Mouse (Mus musculus): ENCODE measurements around the gene Sms. TPM values are rescaled to one million over a fixed set of nuclear protein-coding genes. Genes with fewer than 3 reads are reported as not detected.

Sms gene
- polyA plus RNA-seq (2016; fragmentation: Nextera tagmentation; extraction: Ambion mirVana) = 62.9 and 69.5 TPM in 2 replicates

DNA sequence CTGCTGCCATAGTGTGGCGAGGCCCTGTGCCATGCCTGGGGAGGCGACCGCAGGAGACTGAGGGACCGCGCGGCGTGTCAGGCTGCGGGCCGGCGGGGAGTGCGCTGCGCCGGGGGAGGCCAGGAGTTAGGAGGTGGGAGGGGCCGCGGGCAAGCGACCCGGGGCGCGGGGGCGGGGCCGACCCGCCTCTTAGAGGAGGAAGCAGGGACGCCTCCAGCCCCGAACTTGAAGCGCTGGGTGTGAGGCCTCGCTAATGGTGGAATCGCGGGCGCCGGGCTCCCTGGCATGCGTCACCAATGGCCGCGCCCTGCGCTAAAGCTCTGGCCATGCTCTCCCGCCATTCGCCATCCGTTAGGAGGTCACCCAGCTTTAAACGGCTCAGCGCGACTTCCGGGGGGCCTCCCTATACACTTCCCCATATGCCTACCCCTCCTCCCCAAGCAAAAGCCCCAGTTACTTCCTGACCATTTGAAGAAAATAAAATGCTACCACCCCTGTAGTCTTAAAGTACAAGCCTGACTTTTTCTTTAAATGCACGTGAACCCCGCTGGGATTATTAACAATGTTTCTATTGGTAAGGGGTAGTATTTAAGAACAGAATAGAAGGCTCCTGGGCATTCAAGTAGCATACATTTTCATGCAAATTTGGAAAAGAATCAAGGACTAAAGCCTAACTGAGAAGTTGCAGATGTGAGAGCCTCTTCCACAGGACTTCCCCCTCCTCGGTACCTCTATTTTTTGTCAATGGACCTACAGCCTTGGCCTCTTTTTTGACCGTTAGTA is at the start of gene Sms:
Sms (minus strand) TSS at position 344 of the 783 bp plus-strand sequence.
- peak; percentile 85 for DNase-seq (ENCODE audit: low spot score)
- no peaks in the 10 kb centered on the region for H3K36me3 ChIP-seq
- peak within 1 kb of the TSS; percentile 93 for H3K27ac ChIP-seq
- peak within 1 kb of the TSS; percentile 70 for H3K4me3 ChIP-seq
- peaks cover 10% of the 10 kb centered on the region; the same call in 1 of the 2 replicates for H3K27me3 ChIP-seq (ENCODE audit: insufficient read depth, poor library complexity, severe bottlenecking)
- no peaks in the 10 kb centered on the region for H3K9me3 ChIP-seq
- H3K4me1 ChIP-seq = no peaks in the 10 kb centered on the region
- 21% methylated on average over 45 of the region's 45 CpGs for WGBS

GRCm38 (mm10) chrX:157506400-157506799 is 14.3 kb upstream of the Sms start:
- WGBS = 62% methylated on average over 5 of the region's 5 CpGs

GRCm38 (mm10) chrX:157504506-157504905 is 12.4 kb upstream of the Sms start:
- Histone ChIP-seq H3K4me1 (no peaks in the 10 kb centered on the region), H3K27ac (no peak overlapping the region), H3K4me3 (no peak overlapping the region), H3K9me3 (no peaks in the 10 kb centered on the region), H3K27me3 (ENCODE audit: insufficient read depth, poor library complexity, severe bottlenecking) (no peaks in the 10 kb centered on the region), H3K36me3 (no peaks in the 10 kb centered on the region)
- no peak for DNase-seq (ENCODE audit: low spot score)
- 56% methylated on average over 1 of the region's 1 CpGs for WGBS

More at GRCm38 (mm10) chrX:157506400-157506799, 14.3 kb upstream of the Sms start:
- Histone ChIP-seq H3K9me3 (no peaks in the 10 kb centered on the region), H3K27me3 (ENCODE audit: insufficient read depth, poor library complexity, severe bottlenecking) (no peaks in the 10 kb centered on the region), H3K27ac (no peak overlapping the region), H3K36me3 (no peaks in the 10 kb centered on the region), H3K4me3 (no peak overlapping the region), H3K4me1 (no peaks in the 10 kb centered on the region)
- DNase-seq (ENCODE audit: low spot score) = no peak

DNA sequence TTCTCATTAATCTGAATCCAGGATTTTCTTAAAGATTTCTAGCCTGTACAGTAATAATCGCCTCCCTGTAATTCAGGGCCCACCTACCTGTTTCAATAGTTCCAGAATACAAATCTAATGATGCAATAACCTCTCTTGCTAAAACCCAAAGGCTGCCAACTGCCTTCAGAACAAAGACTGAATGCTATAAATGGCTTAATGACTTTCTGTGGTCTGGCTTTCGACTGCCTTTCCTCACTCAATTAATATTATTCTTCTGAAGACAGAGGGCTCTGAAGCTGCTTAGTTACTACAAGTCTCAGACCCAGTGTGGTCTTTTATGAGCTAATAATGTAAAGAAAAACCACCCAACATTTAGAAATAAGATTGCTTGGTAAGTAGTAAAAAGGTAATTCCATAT is 9.8 kb upstream of the Sms start:
- no peak for DNase-seq (ENCODE audit: low spot score)
- Histone ChIP-seq H3K27me3 (ENCODE audit: insufficient read depth, poor library complexity, severe bottlenecking) (no peaks in the 10 kb centered on the region), H3K4me1 (no peaks in the 10 kb centered on the region), H3K27ac (no peak overlapping the region), H3K36me3 (no peaks in the 10 kb centered on the region), H3K4me3 (no peak overlapping the region), H3K9me3 (no peaks in the 10 kb centered on the region)
- WGBS = 75% methylated on average over 2 of the region's 2 CpGs

DNA sequence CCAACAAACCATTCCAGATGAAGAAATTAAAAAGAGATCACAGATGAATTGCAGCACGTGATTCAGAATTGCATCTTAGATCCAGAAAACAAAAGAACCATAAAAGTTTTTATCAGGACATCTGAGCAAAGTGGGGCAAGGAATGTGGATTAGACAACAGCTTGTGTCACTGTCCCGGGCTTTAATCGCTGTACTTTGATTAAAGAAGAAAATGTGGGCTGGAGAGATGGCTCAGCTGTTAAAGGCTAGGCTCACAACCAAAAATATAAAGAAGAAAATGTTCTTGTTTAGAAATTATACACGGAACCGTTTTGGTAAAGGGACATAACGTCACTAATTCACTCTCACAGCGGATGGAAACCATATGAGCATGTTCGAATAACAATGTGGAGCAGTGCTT is 7.9 kb upstream of the Sms start:
- Histone ChIP-seq H3K4me3 (no peak overlapping the region), H3K27ac (no peak overlapping the region), H3K4me1 (no peaks in the 10 kb centered on the region), H3K27me3 (ENCODE audit: insufficient read depth, poor library complexity, severe bottlenecking) (no peaks in the 10 kb centered on the region), H3K36me3 (no peaks in the 10 kb centered on the region), H3K9me3 (no peaks in the 10 kb centered on the region)
- 73% methylated on average over 8 of the region's 8 CpGs for WGBS
- DNase-seq (ENCODE audit: low spot score) = no peak

DNA sequence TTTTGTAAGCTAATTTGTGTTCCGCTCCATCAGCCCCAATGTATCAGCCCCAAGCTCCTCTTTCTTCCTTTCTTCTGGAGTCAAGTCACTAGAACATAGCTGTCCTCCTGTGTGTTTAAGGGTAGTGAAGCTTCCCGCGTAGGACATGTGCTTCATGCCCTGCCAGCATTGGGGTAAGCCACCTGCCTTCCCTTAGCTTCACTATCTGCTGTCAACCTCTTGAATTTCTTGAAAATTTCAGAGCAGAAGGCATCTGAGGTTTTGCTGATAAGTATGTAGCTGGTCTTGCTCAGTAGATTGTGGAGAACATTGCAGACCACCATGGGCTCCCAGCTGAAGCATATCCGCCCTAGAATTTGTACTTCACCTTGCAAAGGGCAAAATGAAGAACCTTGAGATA is 1.1 kb upstream of the Sms start:
- no peak overlapping the region for H3K4me3 ChIP-seq
- DNase-seq (ENCODE audit: low spot score) = no peak
- H3K4me1 ChIP-seq = no peaks in the 10 kb centered on the region
- WGBS = 90% methylated on average over 4 of the region's 4 CpGs
- no peak overlapping the region for H3K27ac ChIP-seq
- peaks cover 10% of the 10 kb centered on the region; the same call in 1 of the 2 replicates for H3K27me3 ChIP-seq (ENCODE audit: insufficient read depth, poor library complexity, severe bottlenecking)
- no peaks in the 10 kb centered on the region for H3K9me3 ChIP-seq
- H3K36me3 ChIP-seq = no peaks in the 10 kb centered on the region

DNA sequence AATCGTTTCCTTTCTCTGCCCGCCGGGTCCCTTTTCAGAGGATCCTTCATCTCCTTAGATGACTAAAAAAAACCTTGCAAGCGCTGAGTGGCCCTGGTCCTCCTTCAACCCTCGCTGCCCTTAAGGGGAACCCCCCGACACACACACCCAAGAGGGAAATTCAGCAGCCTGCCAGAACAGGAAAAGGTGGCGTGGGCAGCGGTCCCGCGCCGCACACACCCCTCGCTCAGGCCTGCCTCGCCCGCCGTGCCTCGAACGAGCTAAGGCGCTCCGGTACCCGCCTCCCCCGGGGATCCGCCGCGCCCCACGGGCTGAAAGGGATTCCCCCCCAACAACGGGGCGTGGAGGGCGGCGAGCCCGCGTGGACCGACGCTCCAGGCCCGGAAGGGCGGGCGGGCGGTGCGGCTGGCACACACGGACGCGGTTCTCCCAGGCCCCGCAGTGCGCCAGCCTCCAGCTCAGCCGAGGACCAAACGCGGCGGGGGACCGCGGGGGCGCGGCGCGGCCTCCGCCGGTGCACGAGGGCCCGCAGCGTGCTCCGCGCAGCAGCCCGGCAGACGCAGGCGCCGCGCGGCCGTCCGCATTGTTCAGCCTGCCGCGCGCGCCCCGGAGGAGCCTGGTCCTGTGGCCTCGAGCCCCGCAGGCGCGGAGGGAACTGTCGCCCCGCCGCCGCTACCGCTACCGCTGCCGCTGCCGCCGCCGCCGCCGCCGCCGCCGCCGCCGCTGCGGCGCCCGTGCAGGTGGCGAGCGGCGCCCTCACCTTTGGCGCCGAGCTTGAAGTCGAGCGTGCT is 747 bp downstream of the Sms start:
- Histone ChIP-seq H3K4me1 (no peaks in the 10 kb centered on the region), H3K27ac (peak overlapping the region; percentile 93)

GRCm38 (mm10) chrX:157490769-157491144 is 1.3 kb downstream of the Sms start:
- Histone ChIP-seq H3K4me3 (peak overlapping the region; percentile 70), H3K27ac (peak overlapping the region; percentile 93), H3K27me3 (ENCODE audit: insufficient read depth, poor library complexity, severe bottlenecking) (peaks cover 10% of the 10 kb centered on the region; the same call in 1 of the 2 replicates), H3K36me3 (no peaks in the 10 kb centered on the region), H3K4me1 (no peaks in the 10 kb centered on the region), H3K9me3 (no peaks in the 10 kb centered on the region)
- WGBS = 13% methylated on average over 12 of the region's 12 CpGs
- DNase-seq (ENCODE audit: low spot score) = no peak

More for the DNA sequence above, 747 bp downstream of the Sms start:
- Histone ChIP-seq H3K4me3 (peak overlapping the region; percentile 70), H3K27me3 (ENCODE audit: insufficient read depth, poor library complexity, severe bottlenecking) (peaks cover 10% of the 10 kb centered on the region; the same call in 1 of the 2 replicates), H3K36me3 (no peaks in the 10 kb centered on the region), H3K9me3 (no peaks in the 10 kb centered on the region)
- 26% methylated on average over 103 of the region's 104 CpGs for WGBS
- peak; percentile 73 for DNase-seq (ENCODE audit: low spot score)

- no peak for DNase-seq (ENCODE audit: low spot score)
- H3K36me3 ChIP-seq = no peaks in the 10 kb centered on the region
- H3K27me3 ChIP-seq (ENCODE audit: insufficient read depth, poor library complexity, severe bottlenecking) = peaks cover 10% of the 10 kb centered on the region; the same call in 1 of the 2 replicates
- WGBS = 15% methylated on average over 9 of the region's 9 CpGs
- peak overlapping the region; percentile 93; the same call in 1 of the 2 replicates for H3K27ac ChIP-seq
- H3K9me3 ChIP-seq = no peaks in the 10 kb centered on the region
- peak overlapping the region; percentile 70 for H3K4me3 ChIP-seq
- no peaks in the 10 kb centered on the region for H3K4me1 ChIP-seq
These were observed 2.0 kb downstream of the Sms start for GRCm38 (mm10) chrX:157489871-157490721.

- Histone ChIP-seq H3K4me1 (no peaks in the 10 kb centered on the region), H3K36me3 (no peaks in the 10 kb centered on the region), H3K27me3 (ENCODE audit: insufficient read depth, poor library complexity, severe bottlenecking) (peaks cover 10% of the 10 kb centered on the region; the same call in 1 of the 2 replicates), H3K27ac (no peak overlapping the region), H3K4me3 (no peak overlapping the region), H3K9me3 (no peaks in the 10 kb centered on the region)
- no peak for DNase-seq (ENCODE audit: low spot score)
- 72% methylated on average over 3 of the region's 3 CpGs for WGBS
These were observed 3.3 kb downstream of the Sms start for GRCm38 (mm10) chrX:157488831-157489230.

DNA sequence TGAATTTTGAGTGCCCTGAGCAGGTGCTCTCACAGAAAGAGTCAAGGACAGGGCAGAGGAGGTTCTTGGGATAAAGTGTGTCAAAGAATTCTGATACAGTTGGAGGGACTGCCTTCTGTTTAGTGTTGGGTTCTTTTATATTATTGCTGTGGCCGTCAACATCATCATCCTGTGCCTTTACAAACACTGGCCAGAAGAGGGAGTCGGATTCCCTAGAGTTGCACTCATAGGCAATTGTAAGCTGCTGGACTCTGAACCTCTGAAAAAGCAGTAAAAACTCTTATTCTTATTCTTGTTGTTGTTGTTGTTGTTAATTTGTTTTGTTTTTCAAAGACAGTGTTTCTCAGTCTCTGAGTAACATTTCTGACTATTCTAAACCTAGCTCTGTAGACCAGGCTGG is 5.3 kb downstream of the Sms start:
- no peaks in the 10 kb centered on the region for H3K9me3 ChIP-seq
- no peak for DNase-seq (ENCODE audit: low spot score)
- H3K27me3 ChIP-seq (ENCODE audit: insufficient read depth, poor library complexity, severe bottlenecking) = peaks cover 7% of the 10 kb centered on the region; the same call in 1 of the 2 replicates
- WGBS = 45% methylated on average over 2 of the region's 2 CpGs
- H3K36me3 ChIP-seq = no peaks in the 10 kb centered on the region
- no peak overlapping the region for H3K4me3 ChIP-seq
- H3K4me1 ChIP-seq = no peaks in the 10 kb centered on the region
- no peak overlapping the region for H3K27ac ChIP-seq

DNA sequence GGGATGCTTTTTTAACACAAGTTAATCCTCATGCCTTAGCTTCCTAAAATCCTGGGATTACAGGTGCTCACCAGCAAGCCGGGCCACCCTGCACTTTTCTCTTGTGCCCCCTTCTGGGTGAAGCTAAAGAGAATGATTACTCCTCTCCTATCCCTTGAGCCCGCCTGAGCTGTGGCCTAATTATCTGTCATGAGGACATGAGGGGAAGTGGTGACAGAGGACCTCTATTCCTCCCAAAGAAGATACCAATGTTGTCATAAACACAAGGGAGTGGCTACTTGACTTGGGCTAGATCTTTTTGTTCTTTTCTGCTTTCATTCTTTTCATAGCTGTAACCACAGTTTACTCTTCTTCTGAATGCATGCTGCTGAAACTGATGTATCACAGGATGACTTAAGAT is 9.2 kb downstream of the Sms start:
- Histone ChIP-seq H3K4me3 (no peak overlapping the region), H3K27ac (no peak overlapping the region), H3K4me1 (no peaks in the 10 kb centered on the region), H3K9me3 (no peaks in the 10 kb centered on the region), H3K27me3 (ENCODE audit: insufficient read depth, poor library complexity, severe bottlenecking) (no peaks in the 10 kb centered on the region), H3K36me3 (no peaks in the 10 kb centered on the region)
- 65% methylated on average over 2 of the region's 2 CpGs for WGBS
- no peak for DNase-seq (ENCODE audit: low spot score)
